Comparison of ENCODE assay signal across 18 mouse cellular contexts in genomic region chr11:43556538-43556937, GRCm38 (mm10). TPM values are rescaled to one million over a fixed set of nuclear protein-coding genes. Genes with fewer than 3 reads are reported as not detected.
DNase-seq lines count a peak whose midpoint lies in the region; ATAC-seq and TF ChIP-seq lines count a peak whose summit lies in the region.
"Had no signal": no experiment of that assay in that cellular context is flagged by ENCODE, and none has a peak within 500 bp of the region (broad histone marks: within the 10 kb centered on the region; RNA-seq: fewer than 3 reads in every experiment).

No protein-coding gene starts in this region.

- H3K9me3 ChIP-seq in intestine, postnatal 0 days (ENCODE audit: control insufficient read depth): no peaks in the 10 kb centered on the region
- no peaks in the 10 kb centered on the region for H3K9me3 ChIP-seq in intestine, embryonic 15.5 days
- H3K9me3 ChIP-seq in lung, embryonic 14.5 days (ENCODE audit: low read depth, low read length): no peaks in the 10 kb centered on the region
- H3K9me3 ChIP-seq: embryonic facial prominence, embryonic 12.5 days; G1E; heart, embryonic 15.5 days; limb, embryonic 15.5 days; neural tube, embryonic 12.5 days had no signal

- no peak overlapping the region for H3K27ac ChIP-seq in cerebellum, adult 2 months (ENCODE audit: insufficient read depth, low read length)
- H3K27ac ChIP-seq in intestine, postnatal 0 days (ENCODE audit: low read depth, low read length): no peak overlapping the region
- no peak overlapping the region for H3K27ac ChIP-seq in intestine, embryonic 15.5 days
- no peak overlapping the region for H3K27ac ChIP-seq in lung, embryonic 14.5 days (ENCODE audit: low read depth)
- H3K27ac ChIP-seq in cortical plate, adult 2 months (ENCODE audit: insufficient read depth, low read length): no peak overlapping the region
- H3K27ac ChIP-seq: embryonic facial prominence, embryonic 12.5 days; heart, embryonic 15.5 days; limb, embryonic 15.5 days; neural tube, embryonic 12.5 days had no signal

- H3K36me3 ChIP-seq in intestine, postnatal 0 days (ENCODE audit: control insufficient read depth, insufficient read depth): peaks cover 39% of the 10 kb centered on the region
- H3K36me3 ChIP-seq in intestine, embryonic 15.5 days: peaks cover 8% of the 10 kb centered on the region; the same call in 1 of the 2 replicates
- peaks cover 55% of the 10 kb centered on the region for H3K36me3 ChIP-seq in lung, embryonic 14.5 days (ENCODE audit: insufficient read depth)
- H3K36me3 ChIP-seq: G1E had no signal

- no peak overlapping the region for H3K9ac ChIP-seq in intestine, postnatal 0 days (ENCODE audit: low read depth, low read length)
- H3K9ac ChIP-seq in intestine, embryonic 15.5 days: no peak overlapping the region
- no peak overlapping the region for H3K9ac ChIP-seq in lung, embryonic 14.5 days
- H3K9ac ChIP-seq: embryonic facial prominence, embryonic 12.5 days; heart, embryonic 15.5 days; limb, embryonic 15.5 days; neural tube, embryonic 12.5 days had no signal

- H3K4me2 ChIP-seq in intestine, postnatal 0 days (replicated peaks; ENCODE audit: low read depth): no peak overlapping the region
- no peak overlapping the region for H3K4me2 ChIP-seq in intestine, embryonic 15.5 days (replicated peaks)
- no peak overlapping the region for H3K4me2 ChIP-seq in lung, embryonic 14.5 days
- H3K4me2 ChIP-seq: embryonic facial prominence, embryonic 12.5 days; heart, embryonic 15.5 days; limb, embryonic 15.5 days; neural tube, embryonic 12.5 days had no signal

- no peak for TF ChIP-seq POLR2A in cerebellum, adult 2 months (IDR thresholded peaks at IDR 0.05; ENCODE audit: borderline replicate concordance, insufficient read depth, low read length)
- no peak for TF ChIP-seq POLR2A in cortical plate, adult 2 months (IDR thresholded peaks at IDR 0.05; ENCODE audit: extremely low read depth, insufficient read depth, low read length)

- WGBS in cerebellum, adult 2 months: 81% methylated on average over 11 of the region's 11 CpGs
- 84% methylated on average over 11 of the region's 11 CpGs for WGBS in intestine, postnatal 0 days
- WGBS in intestine, embryonic 15.5 days: 85% methylated on average over 11 of the region's 11 CpGs
- 82% methylated on average over 11 of the region's 11 CpGs for WGBS in lung, embryonic 14.5 days

- no peak for DNase-seq in cerebellum, adult 2 months
- DNase-seq in cerebellum, postnatal 25 days: no peak
- DNase-seq in lung, embryonic 14.5 days: peak; percentile 21
- no peak for DNase-seq in lung, postnatal 36 days
- no peak for DNase-seq in retina, embryonic 14.5 days (ENCODE audit: low spot score)
- DNase-seq: B cell, adult 2 months; cerebellum, postnatal 36 days had no signal

- TF ChIP-seq CTCF in cerebellum, adult 2 months (IDR thresholded peaks at IDR 0.05; ENCODE audit: borderline replicate concordance, insufficient read depth, low read depth, low read length): peak; percentile 7; the same call in 1 of the 2 replicates
- peak; percentile 75 for TF ChIP-seq CTCF in intestine, postnatal 0 days (IDR thresholded peaks at IDR 0.05; ENCODE audit: low read depth)
- TF ChIP-seq CTCF in lung, embryonic 14.5 days (IDR thresholded peaks at IDR 0.05; ENCODE audit: low read depth): peak; percentile 26; the same call in 1 of the 2 replicates
- peak; percentile 28; the same call in 1 of the 2 replicates for TF ChIP-seq CTCF in cortical plate, adult 2 months (IDR thresholded peaks at IDR 0.05; ENCODE audit: extremely low read depth, insufficient read depth, low read length)

- ATAC-seq in intestine, postnatal 0 days: no peak
- no peak for ATAC-seq in intestine, embryonic 15.5 days
- no peak for ATAC-seq in lung, embryonic 14.5 days (ENCODE audit: insufficient read depth)
- ATAC-seq: midbrain, embryonic 16.5 days had no signal

- H3K4me3 ChIP-seq in cerebellum, adult 2 months (replicated peaks; ENCODE audit: insufficient read depth, low read depth, low read length): no peak overlapping the region
- no peak overlapping the region for H3K4me3 ChIP-seq in intestine, postnatal 0 days (ENCODE audit: low read depth, low read length)
- no peak overlapping the region for H3K4me3 ChIP-seq in intestine, embryonic 15.5 days (replicated peaks)
- H3K4me3 ChIP-seq in lung, embryonic 14.5 days (ENCODE audit: low read depth, low read length): no peak overlapping the region
- no peak overlapping the region for H3K4me3 ChIP-seq in cortical plate, adult 2 months (ENCODE audit: insufficient read depth, low read length)
- H3K4me3 ChIP-seq: embryonic facial prominence, embryonic 12.5 days; heart, embryonic 15.5 days; limb, embryonic 15.5 days; neural tube, embryonic 12.5 days had no signal

- peaks cover 2% of the 10 kb centered on the region; the same call in 1 of the 2 replicates for H3K4me1 ChIP-seq in cerebellum, adult 2 months (ENCODE audit: control insufficient read depth, insufficient read depth, low read length)
- 0 out of 2 replicates have a peak, but pooled peaks cover 3% of the 10 kb centered on the region for H3K4me1 ChIP-seq in intestine, postnatal 0 days (replicated peaks; ENCODE audit: control insufficient read depth, insufficient read depth, low read length)
- H3K4me1 ChIP-seq in intestine, embryonic 15.5 days (replicated peaks): peaks cover 7% of the 10 kb centered on the region
- H3K4me1 ChIP-seq in lung, embryonic 14.5 days (ENCODE audit: insufficient read depth): no peaks in the 10 kb centered on the region
- H3K4me1 ChIP-seq in cortical plate, adult 2 months (ENCODE audit: control insufficient read depth, insufficient read depth, low read length): no peaks in the 10 kb centered on the region
- H3K4me1 ChIP-seq: limb, embryonic 15.5 days had no signal

- no peaks in the 10 kb centered on the region for H3K27me3 ChIP-seq in cerebellum, adult 2 months (ENCODE audit: control insufficient read depth, insufficient read depth, low read length)
- no peaks in the 10 kb centered on the region for H3K27me3 ChIP-seq in intestine, postnatal 0 days (replicated peaks; ENCODE audit: control insufficient read depth, insufficient read depth, low read length)
- no peaks in the 10 kb centered on the region for H3K27me3 ChIP-seq in intestine, embryonic 15.5 days (replicated peaks)
- H3K27me3 ChIP-seq in lung, embryonic 14.5 days (ENCODE audit: insufficient read depth, low read length): no peaks in the 10 kb centered on the region
- H3K27me3 ChIP-seq: embryonic facial prominence, embryonic 12.5 days; heart, embryonic 15.5 days; limb, embryonic 15.5 days; neural tube, embryonic 12.5 days had no signal

RNA-seq across cellular contexts. Expression of gene Ccnjl, which starts 28.0 kb away (rescaled TPM):
- 8.4 and 10.5 TPM in 2 replicates for polyA plus RNA-seq in cerebellum, adult 2 months (2012; rRNA removed)
- polyA plus RNA-seq in intestine, postnatal 0 days (2015; fragmentation: Nextera tagmentation; extraction: Ambion mirVana): 15.8 and 19.1 TPM in 2 replicates
- polyA plus RNA-seq in intestine, embryonic 15.5 days (2015; fragmentation: Nextera tagmentation; extraction: Ambion mirVana): 15.9 and 16.6 TPM in 2 replicates
- polyA plus RNA-seq in lung, embryonic 14.5 days (2014; fragmentation: Nextera tagmentation; extraction: Ambion mirVana): 28.1 and 32.9 TPM in 2 replicates
- 1.7 and 2.3 TPM in 2 replicates for polyA plus RNA-seq in cortical plate, adult 2 months (2012; rRNA removed)
- polyA plus RNA-seq: G1E had no signal

RNA-seq across cellular contexts. Expression of gene 4933415A04Rik, which starts 30.3 kb away (rescaled TPM):
- polyA plus RNA-seq in cerebellum, adult 2 months (2012; rRNA removed): 1.5 and 1.6 TPM in 2 replicates
- 5.3 and 7.9 TPM in 2 replicates for polyA plus RNA-seq in intestine, postnatal 0 days (2015; fragmentation: Nextera tagmentation; extraction: Ambion mirVana)
- 4.4 and 5.4 TPM in 2 replicates for polyA plus RNA-seq in intestine, embryonic 15.5 days (2015; fragmentation: Nextera tagmentation; extraction: Ambion mirVana)
- polyA plus RNA-seq in lung, embryonic 14.5 days (2014; fragmentation: Nextera tagmentation; extraction: Ambion mirVana): 6.9 and 7.6 TPM in 2 replicates
- 0.38 and 0.40 TPM in 2 replicates for polyA plus RNA-seq in cortical plate, adult 2 months (2012; rRNA removed)
- polyA plus RNA-seq: G1E had no signal

RNA-seq across cellular contexts. Expression of gene Fabp6, which starts 44.8 kb away (rescaled TPM):
- not detected in 2 replicates for polyA plus RNA-seq in cerebellum, adult 2 months (2012; rRNA removed)
- polyA plus RNA-seq in intestine, postnatal 0 days (2015; fragmentation: Nextera tagmentation; extraction: Ambion mirVana): 88.4 and 127 TPM in 2 replicates
- 1.2 TPM in 2 replicates for polyA plus RNA-seq in intestine, embryonic 15.5 days (2015; fragmentation: Nextera tagmentation; extraction: Ambion mirVana)
- not detected in 2 replicates for polyA plus RNA-seq in lung, embryonic 14.5 days (2014; fragmentation: Nextera tagmentation; extraction: Ambion mirVana)
- polyA plus RNA-seq in cortical plate, adult 2 months (2012; rRNA removed): 0.28 TPM in 1 of 2 replicates, not detected in the other
- polyA plus RNA-seq: embryonic facial prominence, embryonic 12.5 days; frontal cortex, adult 2 months; G1E; heart, embryonic 15.5 days; kidney, embryonic 16.5 days; midbrain, embryonic 16.5 days; neural tube, embryonic 12.5 days had no signal

Comparison
In these comparisons a context has a peak if more than half of its experiments do, and no peak if none do; other contexts are left out.
1. RNA of gene Fabp6, which starts 44.8 kb away (polyA plus RNA-seq): 88.4 to 127 TPM in intestine, postnatal 0 days; 1.2 TPM in intestine, embryonic 15.5 days, not detected in cerebellum, adult 2 months, not detected in lung, embryonic 14.5 days and 0.28 TPM in cortical plate, adult 2 months; every median in the first group is over 10 times any median in the second.
2. CTCF ChIP-seq: peak in every context shown above with its lines; median percentile 75 in intestine, postnatal 0 days; 28 in cortical plate, adult 2 months; 26 in lung, embryonic 14.5 days; 7 in cerebellum, adult 2 months.